Mouse (Mus musculus) lung, postnatal 0 days (tissue): ENCODE measurements around the gene Asap2.

Experiments used
- CTCF ChIP-seq: IDR thresholded peaks from 2 replicates; pipeline ENCODE4 v1.5.1; 2016; ENCODE audit warnings: antibody characterized with exemption, mild to moderate bottlenecking
- EP300 ChIP-seq: IDR thresholded peaks from 2 replicates; pipeline ENCODE4 v1.6.1; 2016; ENCODE audit warnings: antibody characterized with exemption, mild to moderate bottlenecking, control low read depth

- no peak for TF ChIP-seq CTCF
- no peak for TF ChIP-seq EP300
These were observed 175.7 kb downstream of the Asap2 start for GRCm38 (mm10) chr12:21165891-21166342.
